Mouse (Mus musculus) forebrain, embryonic 13.5 days (tissue): ENCODE data around the gene Inafm2. TPM values are rescaled to one million over a fixed set of nuclear protein-coding genes. Genes with fewer than 3 reads are reported as not detected.

ENCODE experiments used
- ATAC-seq: fragments of 200-750 bp; cut with Nextera tagmentation; 2 replicates; pipeline ENCODE4 v1.8.0; 2017
- H3K27ac ChIP-seq: fragments of 300-500 bp; sonication (generic); 2 replicates; pipeline ENCODE4 v1.5.1; 2015; ENCODE audit warnings: inconsistent platforms, mild to moderate bottlenecking, moderate library complexity
- H3K27me3 ChIP-seq: fragments of 300-500 bp; sonication (generic); 2 replicates; pipeline ENCODE4 v1.6.1; 2015; ENCODE audit warnings: mild to moderate bottlenecking, inconsistent platforms
- H3K36me3 ChIP-seq: fragments of 300-500 bp; sonication (generic); 2 replicates; pipeline ENCODE4 v1.6.1; 2015; ENCODE audit warnings: mild to moderate bottlenecking, inconsistent platforms; ENCODE audit not compliant: poor library complexity, severe bottlenecking
- H3K4me1 ChIP-seq: fragments of 300-500 bp; sonication (generic); 2 replicates; pipeline ENCODE4 v1.6.1; 2015; ENCODE audit warnings: inconsistent platforms
- H3K4me2 ChIP-seq: fragments of 300-500 bp; sonication (generic); 2 replicates; pipeline ENCODE4 v1.6.1; 2015; ENCODE audit warnings: inconsistent platforms, mild to moderate bottlenecking, moderate library complexity
- H3K4me3 ChIP-seq: fragments of 300-500 bp; sonication (generic); 2 replicates; pipeline ENCODE4 v1.5.1; 2015; ENCODE audit warnings: mild to moderate bottlenecking, inconsistent platforms
- H3K9ac ChIP-seq: fragments of 300-500 bp; sonication (generic); 2 replicates; pipeline ENCODE4 v1.6.1; 2015; ENCODE audit warnings: mild to moderate bottlenecking, inconsistent platforms
- H3K9me3 ChIP-seq: fragments of 300-500 bp; sonication (generic); replicated peaks from 2 replicates; pipeline ENCODE4 v1.6.1; 2016; ENCODE audit warnings: inconsistent platforms
- WGBS: fragments of 180-500 bp; shearing (Covaris S2); methylation state at CpG from one replicate; pipeline ENCODE4 v1.1.7; 2015; 5-methylcytosine and 5-hydroxymethylcytosine counted together
- polyA plus RNA-seq: library from polyadenylated mRNA; unstranded; fragments of >200 nt; fragmentation: Nextera tagmentation; extraction: Ambion mirVana; gene quantifications from 2 replicates; pipeline ENCODE4 v1.2.1, GENCODE M21; 2015

The Inafm2 gene
- polyA plus RNA-seq, 1 experiment from 2014 or later, result 27.0 TPM

DNA sequence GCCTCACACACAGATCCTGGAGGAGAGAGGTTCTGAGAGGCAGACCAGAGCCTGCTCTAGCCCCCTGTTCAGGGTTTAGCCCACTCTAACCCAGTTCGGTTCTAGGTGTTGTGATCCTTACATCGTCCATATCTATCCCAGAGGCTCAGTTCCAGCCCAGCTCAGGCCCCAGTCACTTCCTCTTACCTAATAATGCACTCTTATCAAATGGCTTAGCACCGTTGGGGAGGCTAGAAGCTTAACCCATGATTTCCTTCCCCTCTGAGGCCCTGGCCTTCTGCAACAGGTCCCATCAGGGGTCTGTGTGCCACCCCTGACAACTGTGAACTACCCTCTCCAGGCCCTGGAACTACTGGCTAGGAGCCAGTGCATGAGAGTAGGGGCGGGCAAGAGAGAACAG, 16.4 kb upstream of the Inafm2 start:
- Histone ChIP-seq H3K9ac (no peak overlapping the region), H3K36me3 (no peaks in the 10 kb centered on the region), H3K27ac (no peak overlapping the region), H3K27me3 (peaks cover 38% of the 10 kb centered on the region), H3K4me1 (peaks cover 11% of the 10 kb centered on the region), H3K4me3 (no peak overlapping the region), H3K4me2 (no peak overlapping the region), H3K9me3 (no peaks in the 10 kb centered on the region)
- WGBS, result 52% methylated on average over 4 of the region's 4 CpGs
- ATAC-seq, result no peak

DNA sequence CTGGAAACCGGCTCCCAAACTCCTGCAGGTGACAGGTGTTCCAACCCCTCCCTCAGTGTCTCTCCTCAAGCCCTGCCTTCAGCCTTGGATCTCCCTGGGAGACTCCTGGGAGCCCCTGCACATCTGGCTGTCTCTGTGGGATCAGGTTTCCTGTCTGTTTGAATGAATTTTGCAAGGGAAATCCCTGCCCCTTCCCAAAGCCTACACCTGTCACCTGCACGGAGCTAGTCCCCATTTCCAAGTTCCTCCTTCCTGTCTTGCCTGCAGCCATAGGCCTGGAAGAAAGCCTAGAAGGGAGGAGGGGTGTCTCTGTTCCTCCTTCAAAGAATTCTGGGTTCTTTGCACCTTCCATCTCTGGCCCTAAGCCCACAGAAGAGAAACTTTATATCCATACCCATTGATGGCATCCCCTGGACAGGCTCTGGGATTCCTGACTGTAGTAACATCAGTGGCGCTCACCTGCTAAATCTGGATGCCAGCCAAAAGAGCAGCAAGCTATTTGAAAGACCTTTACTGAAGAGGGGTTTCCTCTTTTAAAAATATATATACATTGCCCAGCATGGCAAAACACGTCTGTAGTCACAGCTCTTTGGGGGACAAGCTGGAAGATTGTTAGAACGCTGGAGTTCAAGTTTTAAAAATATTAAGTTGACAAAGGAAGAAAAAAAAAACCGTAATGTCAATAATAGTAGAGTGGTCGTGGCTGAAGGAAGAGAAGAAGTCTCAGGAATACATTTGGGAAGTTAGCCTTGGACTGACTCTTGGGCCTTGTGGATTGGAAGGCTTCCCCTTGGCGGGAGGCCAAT, 15.5 kb upstream of the Inafm2 start:
- Histone ChIP-seq H3K4me1 (peaks cover 11% of the 10 kb centered on the region), H3K27ac (no peak overlapping the region), H3K4me3 (no peak overlapping the region), H3K9ac (no peak overlapping the region), H3K27me3 (peaks cover 38% of the 10 kb centered on the region), H3K4me2 (no peak overlapping the region), H3K36me3 (no peaks in the 10 kb centered on the region), H3K9me3 (no peaks in the 10 kb centered on the region)
- WGBS, result 24% methylated on average over 8 of the region's 8 CpGs
- no peak for ATAC-seq

DNA sequence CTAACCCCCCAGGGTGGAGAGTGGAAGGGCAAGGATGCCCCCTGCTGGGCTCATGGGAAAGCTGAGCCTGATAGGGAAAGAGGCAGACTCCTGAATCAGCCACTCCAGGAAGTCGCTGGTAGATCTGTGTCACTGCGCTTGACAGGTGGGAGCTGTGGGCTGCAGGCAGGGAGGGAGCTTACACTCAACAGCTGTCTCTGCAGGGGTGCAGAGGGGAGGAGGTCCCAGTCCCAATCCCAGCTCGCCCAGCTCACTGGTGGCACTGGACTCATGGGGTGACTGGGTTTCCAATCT, 15.0 kb upstream of the Inafm2 start:
- peak; percentile 33; the same call in 1 of the 2 replicates for ATAC-seq
- H3K9me3 ChIP-seq, result no peaks in the 10 kb centered on the region
- H3K27ac ChIP-seq, result no peak overlapping the region
- H3K36me3 ChIP-seq, result no peaks in the 10 kb centered on the region
- peaks cover 38% of the 10 kb centered on the region for H3K27me3 ChIP-seq
- peaks cover 11% of the 10 kb centered on the region for H3K4me1 ChIP-seq
- H3K4me2 ChIP-seq, result no peak overlapping the region
- no peak overlapping the region for H3K4me3 ChIP-seq
- 8% methylated on average over 3 of the region's 3 CpGs for WGBS
- H3K9ac ChIP-seq, result no peak overlapping the region

GRCm38 (mm10) chr2:118731981-118732380, 13.6 kb upstream of the Inafm2 start:
- Histone ChIP-seq H3K9ac (no peak overlapping the region), H3K4me2 (no peak overlapping the region), H3K4me1 (peaks cover 11% of the 10 kb centered on the region), H3K36me3 (no peaks in the 10 kb centered on the region), H3K4me3 (no peak overlapping the region), H3K9me3 (no peaks in the 10 kb centered on the region), H3K27ac (no peak overlapping the region), H3K27me3 (peaks cover 33% of the 10 kb centered on the region)
- WGBS, result 84% methylated on average over 5 of the region's 5 CpGs
- no peak for ATAC-seq

DNA sequence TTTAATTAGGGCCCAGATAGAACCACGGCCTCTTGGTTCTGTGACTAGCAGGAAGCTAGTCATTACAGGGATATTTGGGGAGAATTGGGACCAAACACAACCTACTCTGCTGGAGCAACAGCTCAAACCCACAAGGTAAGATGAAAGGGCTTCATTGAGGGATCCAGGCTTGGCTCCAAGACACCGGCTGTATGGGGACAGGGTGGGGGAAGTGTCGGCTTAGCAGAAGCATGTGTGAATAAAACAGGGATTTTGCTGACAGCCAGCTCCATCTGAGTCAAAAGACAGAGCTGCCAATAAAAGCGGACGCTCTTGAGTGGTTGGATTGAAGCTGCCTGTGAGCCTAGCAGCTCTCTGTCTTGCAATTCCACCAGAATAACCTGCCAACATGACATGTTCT, 12.2 kb upstream of the Inafm2 start:
- 39% methylated on average over 5 of the region's 5 CpGs for WGBS

GRCm38 (mm10) chr2:118740341-118740740, 5.2 kb upstream of the Inafm2 start:
- no peak for ATAC-seq
- H3K27me3 ChIP-seq, result peaks cover 31% of the 10 kb centered on the region
- peaks cover 10% of the 10 kb centered on the region for H3K4me1 ChIP-seq
- 73% methylated on average over 3 of the region's 3 CpGs for WGBS
- H3K9ac ChIP-seq, result no peak overlapping the region
- H3K4me2 ChIP-seq, result no peak overlapping the region
- H3K4me3 ChIP-seq, result no peak overlapping the region
- no peak overlapping the region for H3K27ac ChIP-seq
- H3K36me3 ChIP-seq, result no peaks in the 10 kb centered on the region
- no peaks in the 10 kb centered on the region for H3K9me3 ChIP-seq

More for the DNA sequence above, 12.2 kb upstream of the Inafm2 start:
- no peak overlapping the region for H3K4me3 ChIP-seq
- peaks cover 11% of the 10 kb centered on the region for H3K4me1 ChIP-seq
- no peak overlapping the region for H3K4me2 ChIP-seq
- H3K27ac ChIP-seq, result no peak overlapping the region
- H3K9ac ChIP-seq, result no peak overlapping the region
- H3K27me3 ChIP-seq, result peaks cover 22% of the 10 kb centered on the region
- H3K36me3 ChIP-seq, result no peaks in the 10 kb centered on the region
- H3K9me3 ChIP-seq, result no peaks in the 10 kb centered on the region
- peak; percentile 69; the same call in 1 of the 2 replicates for ATAC-seq

DNA sequence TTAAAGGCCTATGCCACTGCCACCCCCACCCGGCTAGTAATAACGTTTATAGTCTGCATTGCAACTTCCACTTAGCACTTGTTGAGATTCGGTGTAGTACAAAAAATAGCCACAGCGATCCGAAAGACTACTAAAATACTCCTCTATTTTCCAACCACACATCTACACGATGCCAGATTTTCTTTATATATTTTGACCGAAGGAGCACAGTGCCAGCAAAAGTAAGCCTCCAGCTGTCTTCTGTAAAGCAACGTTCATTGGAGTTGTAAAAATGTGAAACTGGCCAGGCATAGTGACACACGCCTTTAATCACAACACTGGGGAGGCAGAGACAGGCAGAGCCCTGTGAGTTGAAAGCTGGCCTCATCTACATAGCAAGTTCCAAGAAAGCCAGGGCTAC, 4.4 kb upstream of the Inafm2 start:
- H3K9ac ChIP-seq, result no peak overlapping the region
- H3K9me3 ChIP-seq, result no peaks in the 10 kb centered on the region
- ATAC-seq, result no peak
- H3K36me3 ChIP-seq, result no peaks in the 10 kb centered on the region
- no peak overlapping the region for H3K4me3 ChIP-seq
- 79% methylated on average over 9 of the region's 9 CpGs for WGBS
- no peak overlapping the region for H3K4me2 ChIP-seq
- H3K27ac ChIP-seq, result no peak overlapping the region
- peaks cover 31% of the 10 kb centered on the region for H3K27me3 ChIP-seq
- peaks cover 10% of the 10 kb centered on the region for H3K4me1 ChIP-seq

- peaks cover 31% of the 10 kb centered on the region for H3K27me3 ChIP-seq
- WGBS, result 19% methylated on average over 8 of the region's 8 CpGs
- ATAC-seq, result no peak
- H3K9me3 ChIP-seq, result no peaks in the 10 kb centered on the region
- no peak overlapping the region for H3K4me3 ChIP-seq
- H3K4me2 ChIP-seq, result no peak overlapping the region
- no peak overlapping the region for H3K9ac ChIP-seq
- H3K27ac ChIP-seq, result no peak overlapping the region
- H3K36me3 ChIP-seq, result no peaks in the 10 kb centered on the region
- H3K4me1 ChIP-seq, result peaks cover 31% of the 10 kb centered on the region
These were observed 2.2 kb upstream of the Inafm2 start for GRCm38 (mm10) chr2:118743261-118743943.

- no peak for ATAC-seq
- peak overlapping the region; percentile 97 for H3K4me2 ChIP-seq
- peak overlapping the region; percentile 96; the same call in 1 of the 2 replicates for H3K9ac ChIP-seq
- peaks cover 43% of the 10 kb centered on the region for H3K4me1 ChIP-seq
- H3K27ac ChIP-seq, result no peak overlapping the region
- no peaks in the 10 kb centered on the region for H3K9me3 ChIP-seq
- H3K27me3 ChIP-seq, result peaks cover 31% of the 10 kb centered on the region
- WGBS, result 8% methylated on average over 7 of the region's 7 CpGs
- no peaks in the 10 kb centered on the region for H3K36me3 ChIP-seq
- peak overlapping the region; percentile 96; the same call in 1 of the 2 replicates for H3K4me3 ChIP-seq
These were observed 937 bp upstream of the Inafm2 start for GRCm38 (mm10) chr2:118744621-118745020.

- Histone ChIP-seq H3K27me3 (peaks cover 28% of the 10 kb centered on the region), H3K27ac (peak overlapping the region; percentile 25; the same call in 1 of the 2 replicates), H3K4me2 (peak overlapping the region; percentile 97), H3K4me1 (peaks cover 56% of the 10 kb centered on the region), H3K9ac (peak overlapping the region; percentile 96), H3K4me3 (peak overlapping the region; percentile 96), H3K9me3 (no peaks in the 10 kb centered on the region), H3K36me3 (no peaks in the 10 kb centered on the region)
- WGBS, result under 1% methylated on average over 88 of the region's 113 CpGs
- peak; percentile 46 for ATAC-seq
These were observed 650 bp downstream of the Inafm2 start for GRCm38 (mm10) chr2:118745915-118746901.

- no peaks in the 10 kb centered on the region for H3K9me3 ChIP-seq
- H3K27ac ChIP-seq, result no peak overlapping the region
- no peaks in the 10 kb centered on the region; the same call in 1 of the 2 replicates for H3K36me3 ChIP-seq
- H3K9ac ChIP-seq, result peak overlapping the region; percentile 96; the same call in 1 of the 2 replicates
- no peak for ATAC-seq
- peak overlapping the region; percentile 96 for H3K4me3 ChIP-seq
- peaks cover 21% of the 10 kb centered on the region for H3K27me3 ChIP-seq
- H3K4me2 ChIP-seq, result peak overlapping the region; percentile 97
- H3K4me1 ChIP-seq, result peaks cover 64% of the 10 kb centered on the region
- WGBS, result 34% methylated on average over 10 of the region's 10 CpGs
These were observed 1.9 kb downstream of the Inafm2 start for GRCm38 (mm10) chr2:118747301-118747960.
